In genomic region chr5:92495771-92496409, GRCm38 (mm10) we compare ENCODE assay signal across 11 mouse cellular contexts. TPM values are rescaled to one million over a fixed set of nuclear protein-coding genes. Genes with fewer than 3 reads are reported as not detected.
DNase-seq lines count a peak whose midpoint lies in the region; ATAC-seq and TF ChIP-seq lines count a peak whose summit lies in the region.
"Had no signal": no experiment of that assay in that cellular context is flagged by ENCODE, and none has a peak within 500 bp of the region (broad histone marks: within the 10 kb centered on the region; RNA-seq: fewer than 3 reads in every experiment).

No protein-coding gene starts in this region.

- 88% methylated on average over 7 of the region's 7 CpGs for WGBS in hindbrain, embryonic 12.5 days
- 81% methylated on average over 7 of the region's 7 CpGs for WGBS in hindbrain, embryonic 14.5 days
- WGBS in heart, embryonic 13.5 days = 74% methylated on average over 7 of the region's 7 CpGs
- WGBS in lung, embryonic 15.5 days = 74% methylated on average over 7 of the region's 7 CpGs
- WGBS in intestine, embryonic 15.5 days = 82% methylated on average over 7 of the region's 7 CpGs

- H3K4me2 ChIP-seq in hindbrain, embryonic 12.5 days (replicated peaks) = no peak overlapping the region
- no peak overlapping the region for H3K4me2 ChIP-seq in hindbrain, embryonic 14.5 days (replicated peaks)
- H3K4me2 ChIP-seq in heart, embryonic 13.5 days = no peak overlapping the region
- H3K4me2 ChIP-seq in lung, embryonic 15.5 days = no peak overlapping the region
- H3K4me2 ChIP-seq in intestine, embryonic 15.5 days (replicated peaks) = no peak overlapping the region
- H3K4me2 ChIP-seq: embryonic facial prominence, embryonic 13.5 days; kidney, embryonic 15.5 days had no signal

- DNase-seq in hindbrain, embryonic 14.5 days (ENCODE audit: low spot score) = no peak
- no peak for DNase-seq in ES-E14 (ENCODE audit: low read depth, low spot score)
- DNase-seq in kidney, postnatal 10 days = no peak

- H3K27ac ChIP-seq in hindbrain, embryonic 12.5 days = 0 out of 2 replicates have a peak overlapping the region, but pooled peaks have one; percentile 2
- H3K27ac ChIP-seq in hindbrain, embryonic 14.5 days = no peak overlapping the region
- H3K27ac ChIP-seq in ES-E14 (ENCODE audit: insufficient read depth, low read depth, low read length, poor library complexity, severe bottlenecking) = peak overlapping the region; percentile 59
- peak overlapping the region; percentile 54 for H3K27ac ChIP-seq in heart, embryonic 13.5 days (replicated peaks)
- peak overlapping the region; percentile 43 for H3K27ac ChIP-seq in lung, embryonic 15.5 days
- no peak overlapping the region for H3K27ac ChIP-seq in intestine, embryonic 15.5 days
- H3K27ac ChIP-seq: embryonic facial prominence, embryonic 13.5 days; kidney, embryonic 15.5 days had no signal

- ATAC-seq in hindbrain, embryonic 12.5 days (ENCODE audit: low FRiP score) = no peak
- ATAC-seq in hindbrain, embryonic 14.5 days (ENCODE audit: low FRiP score) = no peak
- ATAC-seq in heart, embryonic 13.5 days (ENCODE audit: extremely low read depth, insufficient number of reproducible peaks, low FRiP score, low TSS enrichment) = no peak
- no peak for ATAC-seq in lung, embryonic 15.5 days (ENCODE audit: borderline replicate concordance, extremely low read depth, low FRiP score, low TSS enrichment)
- no peak for ATAC-seq in intestine, embryonic 15.5 days

- no peaks in the 10 kb centered on the region for H3K36me3 ChIP-seq in hindbrain, embryonic 12.5 days
- H3K36me3 ChIP-seq in hindbrain, embryonic 14.5 days (replicated peaks; ENCODE audit: control insufficient read depth, insufficient read depth) = 0 out of 2 replicates have a peak, but pooled peaks cover 4% of the 10 kb centered on the region
- H3K36me3 ChIP-seq in ES-E14 (ENCODE audit: control insufficient read depth, insufficient read depth, low read length, poor library complexity, severe bottlenecking) = peaks cover 2% of the 10 kb centered on the region; the same call in 1 of the 2 replicates
- H3K36me3 ChIP-seq in heart, embryonic 13.5 days = peaks cover 5% of the 10 kb centered on the region; the same call in 1 of the 2 replicates
- no peaks in the 10 kb centered on the region for H3K36me3 ChIP-seq in lung, embryonic 15.5 days
- H3K36me3 ChIP-seq in intestine, embryonic 15.5 days = no peaks in the 10 kb centered on the region
- H3K36me3 ChIP-seq: embryonic facial prominence, embryonic 13.5 days; kidney, embryonic 15.5 days had no signal

- H3K4me1 ChIP-seq in hindbrain, embryonic 12.5 days = peaks cover 32% of the 10 kb centered on the region
- peaks cover 30% of the 10 kb centered on the region for H3K4me1 ChIP-seq in hindbrain, embryonic 14.5 days (replicated peaks; ENCODE audit: control insufficient read depth, insufficient read depth, low read length)
- H3K4me1 ChIP-seq in ES-E14 (ENCODE audit: control insufficient read depth in 2 of 2, insufficient read depth in 2 of 2, low read length in 2 of 2, poor library complexity in 1 of 2) = peaks cover 25 to 26% of the 10 kb centered on the region in 2 experiments
- H3K4me1 ChIP-seq in heart, embryonic 13.5 days = peaks cover 71% of the 10 kb centered on the region
- H3K4me1 ChIP-seq in lung, embryonic 15.5 days = peaks cover 57% of the 10 kb centered on the region
- peaks cover 22% of the 10 kb centered on the region for H3K4me1 ChIP-seq in intestine, embryonic 15.5 days (replicated peaks)

- no peak overlapping the region for H3K9ac ChIP-seq in hindbrain, embryonic 12.5 days
- H3K9ac ChIP-seq in hindbrain, embryonic 14.5 days = no peak overlapping the region
- H3K9ac ChIP-seq in ES-E14 (ENCODE audit: insufficient read depth, low read depth, low read length, poor library complexity, severe bottlenecking) = peak overlapping the region; percentile 29; the same call in 1 of the 2 replicates
- H3K9ac ChIP-seq in heart, embryonic 13.5 days = 0 out of 2 replicates have a peak overlapping the region, but pooled peaks have one; percentile 37
- no peak overlapping the region for H3K9ac ChIP-seq in lung, embryonic 15.5 days
- H3K9ac ChIP-seq in intestine, embryonic 15.5 days = no peak overlapping the region
- H3K9ac ChIP-seq: embryonic facial prominence, embryonic 13.5 days; kidney, embryonic 15.5 days had no signal

- H3K27me3 ChIP-seq in hindbrain, embryonic 12.5 days = no peaks in the 10 kb centered on the region
- no peaks in the 10 kb centered on the region for H3K27me3 ChIP-seq in hindbrain, embryonic 14.5 days (ENCODE audit: control insufficient read depth, insufficient read depth, low read length)
- no peaks in the 10 kb centered on the region for H3K27me3 ChIP-seq in heart, embryonic 13.5 days (replicated peaks)
- H3K27me3 ChIP-seq in lung, embryonic 15.5 days = no peaks in the 10 kb centered on the region
- H3K27me3 ChIP-seq in intestine, embryonic 15.5 days (replicated peaks) = no peaks in the 10 kb centered on the region
- H3K27me3 ChIP-seq: CH12.LX; embryonic facial prominence, embryonic 13.5 days; kidney, embryonic 15.5 days had no signal

- H3K4me3 ChIP-seq in hindbrain, embryonic 12.5 days = no peak overlapping the region
- no peak overlapping the region for H3K4me3 ChIP-seq in hindbrain, embryonic 14.5 days (replicated peaks; ENCODE audit: low read length)
- no peak overlapping the region for H3K4me3 ChIP-seq in ES-E14 (ENCODE audit: insufficient read depth in 1 of 2, low read depth in 1 of 2, low read length in 2 of 2, poor library complexity in 1 of 2, severe bottlenecking in 1 of 2)
- no peak overlapping the region for H3K4me3 ChIP-seq in heart, embryonic 13.5 days
- no peak overlapping the region for H3K4me3 ChIP-seq in lung, embryonic 15.5 days
- no peak overlapping the region for H3K4me3 ChIP-seq in intestine, embryonic 15.5 days (replicated peaks)
- H3K4me3 ChIP-seq: embryonic facial prominence, embryonic 13.5 days; kidney, embryonic 15.5 days had no signal

- H3K9me3 ChIP-seq in hindbrain, embryonic 12.5 days (replicated peaks) = no peaks in the 10 kb centered on the region
- H3K9me3 ChIP-seq in hindbrain, embryonic 14.5 days (ENCODE audit: control insufficient read depth, low read length) = no peaks in the 10 kb centered on the region
- H3K9me3 ChIP-seq in ES-E14 (ENCODE audit: control insufficient read depth, insufficient read depth, low read depth, low read length) = no peaks in the 10 kb centered on the region
- H3K9me3 ChIP-seq in heart, embryonic 13.5 days = no peaks in the 10 kb centered on the region
- no peaks in the 10 kb centered on the region for H3K9me3 ChIP-seq in lung, embryonic 15.5 days
- no peaks in the 10 kb centered on the region for H3K9me3 ChIP-seq in intestine, embryonic 15.5 days
- H3K9me3 ChIP-seq: embryonic facial prominence, embryonic 13.5 days; kidney, embryonic 15.5 days had no signal

- in situ Hi-C loops in ES-E14 (cut with MboI; ENCODE audit: low sequenced_read_pairs in 2 of 2, unreplicated experiment in 2 of 2) = no loop called here

TF ChIP-seq in ES-E14, 5 proteins besides CTCF, POLR2A, EP300 and RAD21:
- TF ChIP-seq ZC3H11A (IDR thresholded peaks at IDR 0.05; ENCODE audit: borderline replicate concordance, low read depth, low read length) (no peak), ZNF384 (IDR thresholded peaks at IDR 0.05; ENCODE audit: low read depth, low read length) (no peak), MAFK (IDR thresholded peaks at IDR 0.05; ENCODE audit: insufficient read depth, low read depth, low read length) (no peak), CHD2 (IDR thresholded peaks at IDR 0.05; ENCODE audit: low read depth, low read length) (no peak), HCFC1 (IDR thresholded peaks at IDR 0.05; ENCODE audit: borderline replicate concordance, insufficient read depth, low read length) (no peak)

RNA-seq across cellular contexts. Expression of gene Scarb2, which starts 10.7 kb away (rescaled TPM):
- 16.2 and 17.1 TPM in 2 replicates for polyA plus RNA-seq in hindbrain, embryonic 12.5 days (2016; fragmentation: Nextera tagmentation; extraction: Ambion mirVana)
- 18.9 and 20.2 TPM in 2 replicates for polyA plus RNA-seq in hindbrain, embryonic 14.5 days (2014; fragmentation: Nextera tagmentation; extraction: Ambion mirVana)
- total RNA-seq in ES-E14 (2012; rRNA removed) = 39.0 and 89.0 TPM in 2 replicates
- 14.4 and 15.6 TPM in 2 replicates for polyA plus RNA-seq in heart, embryonic 13.5 days (2015; fragmentation: Nextera tagmentation; extraction: Ambion mirVana)
- 15.9 and 17.2 TPM in 2 replicates for polyA plus RNA-seq in lung, embryonic 15.5 days (2015; fragmentation: Nextera tagmentation; extraction: Ambion mirVana)
- 12.4 and 13.1 TPM in 2 replicates for polyA plus RNA-seq in intestine, embryonic 15.5 days (2015; fragmentation: Nextera tagmentation; extraction: Ambion mirVana)

RNA-seq across cellular contexts. Expression of gene Fam47e, which starts 59.0 kb away (rescaled TPM):
- not detected in 2 replicates for polyA plus RNA-seq in hindbrain, embryonic 12.5 days (2016; fragmentation: Nextera tagmentation; extraction: Ambion mirVana)
- 1.3 TPM in 2 replicates for polyA plus RNA-seq in hindbrain, embryonic 14.5 days (2014; fragmentation: Nextera tagmentation; extraction: Ambion mirVana)
- total RNA-seq in ES-E14 (2012; rRNA removed) = not detected in 2 replicates
- not detected in 2 replicates for polyA plus RNA-seq in heart, embryonic 13.5 days (2015; fragmentation: Nextera tagmentation; extraction: Ambion mirVana)
- polyA plus RNA-seq in lung, embryonic 15.5 days (2015; fragmentation: Nextera tagmentation; extraction: Ambion mirVana) = 1.2 and 1.8 TPM in 2 replicates
- 0.23 TPM in 1 of 2 replicates, not detected in the other for polyA plus RNA-seq in intestine, embryonic 15.5 days (2015; fragmentation: Nextera tagmentation; extraction: Ambion mirVana)
- total RNA-seq: CH12.LX had no signal
- polyA plus RNA-seq: heart, embryonic 14.5 days; kidney, embryonic 15.5 days had no signal

Comparison
In these comparisons a context has a peak if more than half of its experiments do, and no peak if none do; other contexts are left out.
1. H3K27ac ChIP-seq: peak in hindbrain, embryonic 12.5 days (single experiment), ES-E14 (single experiment), heart, embryonic 13.5 days (single experiment) and lung, embryonic 15.5 days (single experiment); none in hindbrain, embryonic 14.5 days (single experiment) and intestine, embryonic 15.5 days (single experiment).
2. H3K9ac ChIP-seq: peak in ES-E14 (single experiment) and heart, embryonic 13.5 days (single experiment); none in hindbrain, embryonic 12.5 days (single experiment), hindbrain, embryonic 14.5 days (single experiment), lung, embryonic 15.5 days (single experiment) and intestine, embryonic 15.5 days (single experiment).